Mouse (Mus musculus) heart, adult 2 months (tissue): ENCODE measurements around the gene Dlx5.

Source experiments
- CTCF ChIP-seq: fragments of 200-600 bp; IDR thresholded peaks from 2 replicates; pipeline ENCODE4 v1.8.1; 2022; ENCODE audit warnings: antibody characterized with exemption, mild to moderate bottlenecking, moderate library complexity
- EP300 ChIP-seq: fragments of 200-500 bp; IDR thresholded peaks from 2 replicates; pipeline ENCODE4 v1.6.1; 2011; ENCODE audit warnings: low read depth, low read length, control low read depth; ENCODE audit not compliant: insufficient read depth

- TF ChIP-seq EP300 (no peak), CTCF (no peak)
These were observed 26.8 kb downstream of the Dlx5 start for GRCm38 (mm10) chr6:6854902-6855745.
